Mouse (Mus musculus) thymus, postnatal 0 days (tissue): ENCODE results near the gene Slc39a5. TPM values are rescaled to one million over a fixed set of nuclear protein-coding genes. Genes with fewer than 3 reads are reported as not detected.

Source experiments
- DNase-seq: peaks from one replicate; pipeline ENCODE4 v3.0.0-alpha.2; 2015; ENCODE audit warnings: low spot score
- polyA plus RNA-seq: library from polyadenylated mRNA; unstranded; fragments of >200 nt; fragmentation: Nextera tagmentation; extraction: Ambion mirVana; gene quantifications from 2 replicates; pipeline ENCODE4 v1.2.1, GENCODE M21; 2015

The Slc39a5 gene
- polyA plus RNA-seq: 0.38 and 0.44 TPM in 2 replicates

DNA sequence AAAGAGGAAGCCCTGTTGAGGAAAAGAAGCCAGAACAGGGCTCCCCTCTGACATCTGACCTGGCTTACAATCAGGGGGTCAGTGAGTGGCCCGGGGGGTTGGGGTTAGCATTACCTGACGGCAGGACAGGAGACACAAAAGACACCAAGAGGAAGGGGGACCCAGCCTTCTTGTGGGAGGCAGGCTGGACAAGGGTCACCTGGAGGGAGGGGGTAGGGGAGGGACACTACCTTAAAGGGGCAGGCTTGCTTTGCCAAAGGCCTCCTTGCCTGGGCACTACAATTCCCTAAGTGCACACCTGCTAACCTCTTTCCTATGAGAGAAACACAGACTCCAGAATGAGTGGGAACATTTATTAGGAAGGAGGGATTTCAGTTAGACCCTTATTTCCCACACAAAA lies at the start of gene Slc39a5:
Gene Slc39a5, minus strand, starts transcription at position 174 of the 400 bp plus-strand sequence.
- no peak for DNase-seq

DNA sequence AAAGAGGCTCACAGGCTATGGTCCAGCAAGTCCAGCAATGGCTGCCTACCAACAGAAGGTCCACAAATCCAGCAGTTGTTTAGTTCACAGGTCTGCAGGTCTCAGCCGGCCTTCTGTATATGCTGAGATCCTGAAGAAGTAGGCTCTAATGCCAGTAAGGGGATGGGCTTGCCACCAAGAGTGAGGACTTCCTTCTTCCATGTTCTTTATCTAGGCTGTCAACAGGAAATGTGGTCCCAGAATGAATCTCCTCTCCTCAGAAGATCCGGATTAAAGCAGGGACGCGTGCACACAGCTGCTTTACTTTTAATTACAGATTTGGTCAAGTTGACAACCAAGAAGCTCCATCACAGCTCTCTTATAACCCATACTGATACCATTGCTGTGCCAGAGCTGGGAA lies 44.4 kb upstream of the Slc39a5 start:
- no peak for DNase-seq

DNA sequence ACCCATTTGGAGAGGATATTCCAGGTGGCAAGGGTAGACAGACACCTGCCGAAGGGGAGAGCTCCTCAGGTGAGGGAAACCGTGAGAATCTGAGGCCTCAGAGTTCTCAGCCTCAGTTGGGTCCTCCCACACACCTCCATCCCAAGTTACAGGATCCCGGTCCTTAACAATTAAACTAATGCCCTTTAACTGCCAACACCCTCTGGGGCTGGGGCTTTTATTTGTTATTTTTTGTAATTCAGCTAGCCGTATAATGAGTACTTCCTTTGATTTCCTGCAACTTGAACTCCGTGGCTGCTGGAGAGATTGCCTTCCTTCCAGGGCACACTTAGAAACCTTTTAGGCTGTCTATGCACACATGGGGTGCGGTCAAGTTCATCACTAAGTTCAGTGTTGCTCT lies 43.3 kb upstream of the Slc39a5 start:
- DNase-seq: no peak

DNA sequence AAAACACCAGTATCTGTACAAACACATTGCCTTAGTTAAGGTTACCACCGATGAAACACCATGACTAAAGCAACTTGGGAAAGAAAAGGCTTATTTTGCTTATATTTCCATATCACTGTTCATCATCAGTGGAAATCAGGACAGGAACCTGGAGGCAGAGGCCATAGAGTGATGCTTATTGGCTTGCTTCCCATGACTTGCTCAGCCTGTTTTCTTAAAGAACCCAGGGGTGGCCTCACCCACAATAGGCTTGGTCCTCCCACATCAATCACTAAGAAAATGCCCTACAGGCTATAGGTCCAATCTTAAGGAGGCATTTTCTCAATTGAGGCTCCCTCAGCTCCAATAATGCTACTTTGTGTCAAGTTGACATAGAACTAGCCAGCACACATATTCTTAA lies 41.7 kb upstream of the Slc39a5 start:
- DNase-seq: no peak

DNA sequence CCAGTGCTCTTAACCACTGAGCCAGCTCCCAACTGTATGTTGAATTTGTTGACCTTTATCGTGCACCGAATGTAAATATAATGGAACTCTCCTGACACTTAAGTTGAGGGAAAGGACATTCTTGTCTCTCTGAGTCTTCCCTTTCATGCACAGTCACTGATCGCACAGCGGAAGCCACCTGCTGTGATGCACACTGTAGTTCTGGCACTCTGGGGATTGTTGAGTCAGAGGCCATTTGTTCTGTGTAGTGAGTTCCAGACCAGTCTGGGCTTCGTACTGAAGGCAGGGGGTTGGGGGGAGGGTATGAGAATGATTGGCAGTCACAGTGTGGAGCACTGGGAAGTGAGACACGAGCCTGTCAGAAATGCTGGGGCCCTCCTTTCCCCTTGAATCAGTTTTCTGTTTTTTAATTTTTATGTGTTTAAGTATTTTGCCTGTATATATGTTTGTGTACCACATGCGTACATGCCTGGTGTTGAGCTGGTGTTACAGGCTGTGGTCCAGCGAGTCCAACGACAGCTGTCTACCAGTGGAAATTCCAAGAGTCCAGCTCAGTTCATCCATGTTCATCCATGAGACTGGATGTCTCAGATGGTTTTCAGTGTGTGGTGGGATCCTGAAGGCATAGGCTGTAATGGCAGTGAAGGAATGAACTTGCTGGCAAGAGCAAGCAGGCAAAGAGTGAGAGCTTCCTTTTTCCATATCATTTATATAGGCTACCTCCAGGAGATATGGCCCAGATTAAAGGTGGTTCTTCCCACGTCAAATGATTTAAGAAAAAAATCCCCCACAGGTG lies 40.5 kb upstream of the Slc39a5 start:
- DNase-seq: no peak

DNA sequence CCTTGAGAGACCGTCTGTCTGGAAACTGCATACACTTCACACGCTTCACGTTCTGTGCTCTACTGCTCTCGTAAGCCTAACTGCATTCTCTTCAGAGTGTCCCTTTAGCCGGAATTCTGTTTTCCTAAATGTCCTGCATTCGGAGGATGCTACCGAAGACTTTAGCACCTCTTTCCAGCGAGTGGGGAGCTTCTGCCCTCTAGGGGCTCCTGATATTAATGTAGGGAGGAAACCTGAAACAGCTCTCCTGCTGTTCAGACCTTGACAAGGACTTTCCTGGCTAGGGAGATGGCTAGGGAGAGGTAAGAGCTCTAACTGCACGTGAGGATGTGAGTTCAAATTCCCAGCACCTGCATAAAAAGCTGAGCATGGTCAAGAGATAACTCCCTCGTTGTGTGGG lies 39.4 kb upstream of the Slc39a5 start:
- peak; percentile 41 for DNase-seq

DNA sequence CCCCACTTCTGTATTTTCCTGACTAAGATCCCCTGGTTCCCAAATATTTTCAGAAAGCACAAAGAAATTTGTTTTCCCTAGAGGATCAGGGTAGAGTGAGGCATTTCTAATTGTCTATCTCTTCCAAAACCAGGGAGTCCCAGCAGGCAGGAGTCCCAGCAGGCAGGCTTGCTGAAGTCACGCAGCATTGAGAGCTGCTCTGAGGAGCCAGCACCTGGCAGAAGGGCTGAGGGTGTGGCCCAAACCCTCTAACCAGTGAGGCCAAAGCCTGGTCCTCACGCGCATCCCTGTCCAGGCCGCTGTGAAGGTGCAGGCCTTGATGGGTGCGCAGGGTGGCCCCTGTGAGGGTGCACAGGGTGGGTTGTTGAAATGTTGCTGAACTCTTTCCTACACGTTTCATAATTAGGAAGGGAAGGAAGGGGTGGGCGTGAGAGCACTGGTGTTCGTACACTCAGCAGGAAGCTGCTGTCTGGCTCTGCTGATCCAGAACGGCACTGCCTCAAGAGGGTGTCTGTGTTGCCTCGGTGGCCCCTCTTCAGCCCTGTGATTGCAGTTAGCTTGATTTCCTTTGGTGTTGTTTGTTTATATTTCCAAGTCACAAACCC lies 37.7 kb upstream of the Slc39a5 start:
- DNase-seq: no peak

DNA sequence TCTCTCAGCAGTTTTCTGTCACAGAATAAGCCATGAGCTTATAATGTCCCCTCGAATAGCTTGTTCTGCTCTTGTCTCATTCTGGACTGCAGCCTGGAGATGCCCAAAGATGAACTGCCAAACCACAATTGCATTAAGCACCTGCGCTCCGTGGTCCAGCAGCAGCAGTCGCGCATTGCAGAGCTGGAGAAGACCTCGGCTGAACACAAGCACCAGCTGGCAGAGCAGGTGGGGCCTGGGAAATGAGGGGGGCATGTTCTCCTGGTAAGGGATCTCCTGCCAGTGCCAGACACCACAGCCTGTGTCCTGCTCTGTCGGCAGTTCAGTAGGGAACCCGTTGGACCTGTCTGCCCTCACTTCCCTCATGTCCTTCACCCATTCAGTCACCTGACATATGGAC lies 35.3 kb upstream of the Slc39a5 start:
- no peak for DNase-seq

DNA sequence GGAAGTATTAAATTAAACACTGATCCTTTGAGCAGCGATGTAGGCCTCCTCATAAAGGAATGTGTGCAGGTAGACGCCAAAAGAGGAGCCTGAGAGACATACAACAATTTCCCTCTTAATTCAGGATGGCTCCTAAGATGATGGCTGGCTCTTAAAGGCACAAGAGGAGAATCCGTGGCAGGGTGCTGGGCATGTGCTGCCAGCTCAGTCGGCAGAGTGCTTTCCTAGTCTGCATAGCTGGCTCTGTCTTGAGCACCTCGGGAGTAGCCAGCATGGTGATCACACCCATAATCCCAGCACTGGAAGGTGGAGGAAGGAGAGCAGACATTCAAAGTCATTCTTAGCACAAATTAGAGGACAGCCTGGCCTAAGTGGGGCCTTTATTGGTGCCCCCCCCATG lies 34.8 kb upstream of the Slc39a5 start:
- DNase-seq: no peak

DNA sequence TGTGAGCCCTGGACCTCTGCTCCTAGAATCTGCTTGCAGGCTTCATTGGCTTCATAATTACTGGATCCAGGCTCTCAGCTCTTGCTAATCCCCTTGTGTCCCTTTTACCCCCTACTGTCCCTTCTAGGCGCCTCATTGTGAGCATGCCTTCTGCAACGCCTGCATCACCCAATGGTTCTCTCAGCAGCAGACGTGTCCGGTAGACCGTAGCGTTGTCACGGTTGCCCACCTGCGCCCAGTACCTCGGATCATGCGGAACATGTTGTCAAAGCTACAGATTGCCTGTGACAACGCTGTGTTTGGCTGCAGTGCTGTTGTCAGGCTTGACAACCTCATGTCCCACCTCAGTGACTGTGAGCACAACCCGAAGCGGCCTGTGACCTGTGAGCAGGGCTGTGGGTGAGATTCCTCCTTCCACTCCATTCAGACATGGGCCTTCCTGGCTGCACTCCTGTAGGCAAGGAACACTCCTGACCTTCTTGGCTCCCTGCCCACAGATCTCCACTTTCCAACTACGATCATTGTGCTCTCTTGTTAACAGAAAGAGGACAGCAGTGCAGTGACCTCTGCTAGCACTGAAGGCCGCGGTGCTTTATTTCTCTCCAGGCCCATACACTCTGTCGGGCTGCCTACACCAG lies 34.3 kb upstream of the Slc39a5 start:
- no peak for DNase-seq

DNA sequence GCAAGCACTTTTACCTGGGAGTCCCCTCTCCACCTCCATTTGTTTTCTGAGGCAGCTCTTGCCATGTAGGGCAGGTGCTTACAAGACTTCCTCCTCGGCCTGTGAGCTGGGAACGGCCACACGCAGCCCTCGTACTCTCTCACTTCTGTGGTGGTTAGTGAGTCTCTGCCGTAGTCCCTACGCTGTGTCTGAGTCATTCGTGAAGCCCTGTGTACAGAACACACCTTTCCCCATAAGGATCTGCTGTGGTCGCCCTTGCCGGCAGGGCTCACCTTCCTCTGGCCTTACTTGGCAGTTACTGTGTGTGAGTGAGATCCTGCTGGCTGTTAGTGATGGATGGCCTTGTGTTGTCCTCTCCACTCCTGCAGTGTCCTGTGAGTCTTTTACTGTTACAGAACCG lies 33.7 kb upstream of the Slc39a5 start:
- peak; percentile 64 for DNase-seq

DNA sequence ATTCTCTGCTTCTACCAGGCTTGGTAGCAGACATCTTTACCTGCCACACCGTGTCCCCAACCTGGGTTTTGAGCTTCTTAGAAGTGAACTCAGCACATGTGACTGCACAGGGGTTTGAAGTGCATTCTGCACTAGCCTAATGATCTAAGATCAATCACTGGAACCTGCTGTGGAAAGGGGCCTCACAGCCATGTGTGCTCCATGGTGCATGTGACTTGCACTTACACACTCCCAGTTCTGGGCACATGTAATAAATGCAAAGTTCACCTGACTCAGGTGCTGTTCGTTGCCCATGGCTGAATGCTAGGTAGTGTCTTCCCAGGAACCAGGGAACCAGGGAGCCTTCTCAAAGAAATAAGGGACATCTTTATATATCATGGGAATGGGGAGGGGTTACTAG lies 32.4 kb upstream of the Slc39a5 start:
- DNase-seq: no peak

DNA sequence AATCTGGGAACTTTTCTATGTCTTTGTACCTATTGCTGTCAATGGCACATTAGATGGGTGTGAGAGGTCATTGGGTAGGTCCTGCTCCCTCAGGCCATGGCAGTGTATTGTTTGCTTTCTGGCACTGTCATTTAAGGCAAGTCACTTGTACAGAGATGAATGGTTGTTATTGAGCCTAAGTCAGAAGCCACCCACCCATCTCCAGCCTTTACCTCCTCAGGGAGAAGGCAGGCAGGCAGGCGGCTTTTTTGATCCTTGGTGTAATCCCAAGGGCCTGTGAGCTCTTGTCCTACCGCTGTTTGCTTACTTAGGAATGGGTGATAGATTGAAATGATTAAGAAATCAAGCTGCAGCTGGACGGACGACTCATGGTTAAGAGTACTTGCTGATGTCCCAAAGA lies 28.4 kb upstream of the Slc39a5 start:
- DNase-seq: no peak

DNA sequence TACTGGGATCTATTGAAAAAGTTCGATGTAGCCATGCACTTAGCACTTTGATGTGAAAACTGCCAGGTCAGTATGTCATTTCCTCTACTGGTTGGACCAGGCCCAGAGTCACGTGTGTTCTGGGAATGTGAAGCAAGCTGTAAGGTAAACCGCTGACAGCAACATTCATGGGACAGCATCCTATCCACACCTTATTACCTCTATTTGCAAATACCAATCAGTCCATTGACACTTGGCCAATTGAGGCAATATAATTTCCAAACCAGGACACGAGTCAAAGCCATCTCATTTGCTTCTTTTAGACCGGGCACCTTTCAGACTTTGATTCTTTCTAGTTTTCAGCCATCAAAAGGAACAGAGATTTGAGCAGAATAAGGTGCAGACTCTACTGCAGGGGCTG lies 28.0 kb upstream of the Slc39a5 start:
- DNase-seq: no peak

DNA sequence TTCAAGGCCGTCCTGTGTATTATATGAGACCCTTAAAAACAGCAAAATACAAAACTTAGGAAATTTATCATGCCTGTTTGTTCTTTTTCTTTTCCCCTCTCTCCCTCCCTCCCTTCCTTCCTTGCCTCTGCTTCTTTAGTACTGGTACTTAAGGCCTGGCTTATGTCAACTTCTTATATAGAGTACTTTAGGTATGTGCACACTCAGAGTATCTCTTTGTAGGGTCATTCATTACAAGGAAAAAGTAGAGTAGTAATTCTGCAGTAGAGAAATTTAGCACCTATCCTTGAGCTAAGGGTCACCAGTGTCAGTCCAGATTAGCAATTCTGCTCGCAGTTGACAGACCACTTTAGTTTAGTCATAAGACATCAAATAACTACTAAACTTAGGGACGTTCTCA lies 24.2 kb upstream of the Slc39a5 start:
- no peak for DNase-seq

DNA sequence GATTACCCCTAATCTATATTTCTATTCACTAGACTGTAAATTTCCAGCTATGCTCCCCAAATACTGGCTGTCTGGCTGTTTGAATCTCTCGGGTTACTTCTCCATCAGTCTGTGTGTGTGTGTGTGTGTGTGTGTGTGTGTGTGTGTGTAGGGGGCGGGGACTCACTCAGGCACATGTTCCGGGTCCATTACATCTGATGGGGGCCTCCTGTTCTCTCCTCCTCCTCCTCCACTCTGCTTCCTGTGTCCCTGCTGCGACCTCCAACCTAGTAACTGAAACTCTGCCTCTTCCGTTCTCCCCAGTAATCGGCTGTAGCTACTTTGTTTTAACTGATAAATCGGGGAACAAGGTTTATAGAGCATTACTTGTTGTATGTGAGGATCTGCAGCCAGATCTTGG lies 23.6 kb upstream of the Slc39a5 start:
- DNase-seq: peak; percentile 72

DNA sequence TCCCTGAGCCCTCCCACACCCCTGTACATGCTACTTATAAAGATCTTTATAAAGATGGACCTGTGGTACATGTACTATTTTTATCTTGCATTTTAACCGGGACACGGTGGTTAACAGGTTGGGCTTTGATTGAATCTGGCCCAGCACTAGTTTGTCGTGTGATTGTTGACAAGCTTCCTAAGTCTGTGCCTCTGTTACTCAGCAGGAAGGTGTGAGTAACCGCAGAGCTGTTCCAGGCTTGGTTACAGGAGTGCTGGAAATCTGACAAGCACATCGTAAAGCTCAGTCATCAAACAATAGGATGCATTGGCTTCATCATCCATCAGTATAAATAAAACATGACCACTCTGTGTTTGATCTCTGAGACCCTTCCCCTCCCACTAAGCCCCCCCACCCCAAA lies 21.4 kb upstream of the Slc39a5 start:
- no peak for DNase-seq

DNA sequence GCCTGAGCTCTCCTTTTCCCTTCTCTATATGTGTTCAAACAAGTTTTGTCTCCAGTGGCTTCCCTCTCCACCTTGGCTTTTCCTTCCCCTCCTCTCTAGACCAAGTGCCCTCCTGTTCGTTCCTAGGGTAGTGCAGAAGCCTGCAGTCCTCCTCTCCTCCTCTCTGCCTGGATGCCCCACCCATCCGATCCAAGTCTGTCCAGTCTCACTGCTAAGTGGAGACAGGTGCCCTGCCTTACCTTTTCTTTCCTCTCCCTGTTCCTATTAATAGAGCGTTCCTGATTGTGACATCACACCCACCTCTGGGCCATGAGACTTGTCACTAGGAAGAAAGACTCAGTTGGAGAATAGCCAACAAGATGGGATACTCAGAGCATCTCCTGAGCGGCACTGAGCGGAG lies 13.8 kb upstream of the Slc39a5 start:
- DNase-seq: no peak

DNA sequence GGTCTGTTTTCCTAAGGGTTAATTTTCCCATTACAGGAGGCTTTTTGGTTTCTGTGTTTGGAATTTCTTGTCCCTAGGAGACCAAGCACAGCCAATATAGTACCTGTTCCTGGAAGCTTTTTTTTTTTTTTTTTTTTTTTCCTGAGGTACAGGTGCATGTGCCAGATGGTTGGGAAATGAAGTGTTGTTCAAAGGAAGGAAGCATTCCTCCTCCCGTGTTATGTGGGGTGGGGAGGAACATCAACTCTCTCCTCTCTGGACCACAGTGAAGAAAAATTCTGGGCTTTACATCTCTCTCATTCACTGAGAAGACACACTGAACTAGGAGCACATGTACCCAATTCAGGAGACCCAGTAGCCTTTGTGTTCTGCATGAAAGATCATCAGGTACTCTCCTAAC lies 12.0 kb upstream of the Slc39a5 start:
- DNase-seq: no peak

DNA sequence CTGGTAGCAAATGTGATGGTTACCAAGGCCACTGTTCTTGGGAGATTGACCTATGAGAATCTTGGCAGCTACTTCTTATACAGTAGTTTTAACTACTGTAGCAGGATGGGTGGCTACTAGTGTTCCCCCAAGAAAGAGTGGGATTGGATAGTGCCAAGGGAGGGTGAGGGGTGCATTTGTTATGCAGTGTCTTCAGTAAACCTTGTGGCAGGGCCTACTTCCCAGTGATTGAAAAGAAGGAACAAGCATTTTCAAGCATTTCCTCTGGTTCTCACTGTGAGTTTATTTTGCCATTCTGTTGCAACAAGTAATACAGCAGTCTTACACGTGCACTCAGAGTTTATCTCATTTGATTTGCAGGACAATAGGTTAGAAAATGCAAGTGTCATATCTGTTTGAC lies 11.5 kb upstream of the Slc39a5 start:
- no peak for DNase-seq

DNA sequence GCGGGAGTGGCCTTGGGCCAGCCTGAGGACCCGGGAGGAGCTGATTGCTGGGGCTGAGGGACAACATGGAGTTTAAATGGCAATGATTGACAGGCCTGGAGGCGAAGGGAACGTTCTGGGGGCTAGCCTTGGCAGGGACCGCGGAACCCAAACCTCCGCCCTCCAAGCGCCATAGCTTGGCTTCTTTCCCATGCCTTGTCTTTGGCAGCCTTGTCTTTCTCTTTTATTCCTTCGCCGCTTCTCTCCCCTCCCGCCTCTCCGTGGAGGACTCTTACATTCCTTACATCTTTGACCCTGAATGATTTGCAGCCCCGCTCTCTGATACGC lies 11.0 kb upstream of the Slc39a5 start:
- DNase-seq: no peak

DNA sequence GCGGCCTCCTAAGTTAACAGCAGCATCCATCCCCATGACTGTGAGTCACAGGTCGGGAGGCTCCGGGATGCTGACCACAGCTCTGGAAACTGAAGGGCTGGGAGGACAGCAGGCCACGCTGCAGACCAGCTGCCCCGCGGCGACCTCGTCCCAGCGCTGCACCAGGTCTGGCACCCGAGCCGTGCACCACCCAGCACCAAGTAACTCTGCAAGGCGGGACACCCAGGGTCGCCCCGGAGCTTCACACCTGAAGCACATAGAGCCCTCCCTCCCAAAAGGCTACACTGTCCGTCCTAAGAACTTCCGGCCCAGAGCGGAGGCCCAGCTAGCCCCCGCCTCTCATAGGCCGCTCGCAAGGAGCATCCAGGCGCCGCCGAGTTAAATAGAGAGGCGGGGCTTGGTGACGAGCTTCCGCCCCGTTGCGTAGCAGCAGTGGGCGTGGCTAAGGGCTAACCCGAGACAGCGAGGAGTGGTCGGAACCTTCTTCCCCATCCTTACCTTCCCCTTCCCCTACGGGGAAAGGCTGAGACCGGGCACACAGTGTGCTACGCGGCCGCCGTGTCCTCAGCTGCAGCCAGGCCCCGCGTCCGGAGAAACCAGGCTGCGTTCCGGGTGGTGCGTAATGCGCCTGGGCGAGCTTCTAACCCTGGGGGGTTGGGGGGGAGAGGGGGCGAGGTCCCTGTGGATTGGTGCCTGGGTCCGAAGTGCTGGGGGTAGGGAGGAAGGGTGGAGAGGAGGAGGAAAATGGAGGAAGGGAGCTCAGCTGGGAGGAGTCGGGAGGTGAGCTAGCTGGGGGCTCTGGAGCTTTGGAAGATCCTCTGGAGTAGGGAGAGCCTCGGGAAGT lies 10.4 kb upstream of the Slc39a5 start, which contains the start of the genes Nabp2 and Rnf41:
Gene Nabp2, minus strand, starts transcription at position 282 of the 844 bp plus-strand sequence.
Gene Rnf41, plus strand, starts transcription at position 447 of the 844 bp plus-strand sequence.
- DNase-seq: peak; percentile 98
